Mouse (Mus musculus): ENCODE results near the gene Jak1.

Jak1 gene

GRCm38 (mm10) chr4:101182603-101183011 lies 82.5 kb downstream of the Jak1 start:
- no peak for DNase-seq

- no peak for DNase-seq
These were observed 84.4 kb downstream of the Jak1 start for GRCm38 (mm10) chr4:101180681-101181080.

GRCm38 (mm10) chr4:101179836-101180235 lies 85.2 kb downstream of the Jak1 start:
- no peak for DNase-seq

- DNase-seq, result no peak
These were observed 86.0 kb downstream of the Jak1 start for GRCm38 (mm10) chr4:101179076-101179475.

- DNase-seq, result no peak
These were observed 87.3 kb downstream of the Jak1 start for GRCm38 (mm10) chr4:101177796-101178195.

GRCm38 (mm10) chr4:101176123-101176522 lies 89.0 kb downstream of the Jak1 start:
- no peak for DNase-seq

- DNase-seq, result no peak
These were observed 90.0 kb downstream of the Jak1 start for GRCm38 (mm10) chr4:101174916-101175625.

GRCm38 (mm10) chr4:101172738-101173137 lies 92.3 kb downstream of the Jak1 start:
- DNase-seq, result no peak

GRCm38 (mm10) chr4:101168189-101168778 lies 96.8 kb downstream of the Jak1 start:
- DNase-seq, result no peak

GRCm38 (mm10) chr4:101167777-101168176 lies 97.3 kb downstream of the Jak1 start:
- no peak for DNase-seq

GRCm38 (mm10) chr4:101165776-101166175 lies 99.3 kb downstream of the Jak1 start:
- no peak for DNase-seq

GRCm38 (mm10) chr4:101164673-101165072 lies 100.4 kb downstream of the Jak1 start:
- no peak for DNase-seq

- DNase-seq, result no peak
These were observed 100.9 kb downstream of the Jak1 start for GRCm38 (mm10) chr4:101164189-101164588.

GRCm38 (mm10) chr4:101160821-101161220 lies 104.3 kb downstream of the Jak1 start:
- no peak for DNase-seq

GRCm38 (mm10) chr4:101159191-101159764 lies 105.8 kb downstream of the Jak1 start:
- no peak for DNase-seq

- no peak for DNase-seq
These were observed 106.8 kb downstream of the Jak1 start for GRCm38 (mm10) chr4:101158282-101158681.

GRCm38 (mm10) chr4:101157476-101157875 lies 107.6 kb downstream of the Jak1 start:
- no peak for DNase-seq

GRCm38 (mm10) chr4:101155541-101155940 lies 109.5 kb downstream of the Jak1 start:
- no peak for DNase-seq

GRCm38 (mm10) chr4:101146891-101147655 lies 118.0 kb downstream of the Jak1 start:
- DNase-seq, result no peak

GRCm38 (mm10) chr4:101146047-101146745 lies 118.9 kb downstream of the Jak1 start:
- peak; percentile 78 for DNase-seq

- no peak for DNase-seq
These were observed 120.3 kb downstream of the Jak1 start for GRCm38 (mm10) chr4:101144790-101145189.

GRCm38 (mm10) chr4:101144361-101144760 lies 120.7 kb downstream of the Jak1 start:
- DNase-seq, result no peak

- DNase-seq, result no peak
These were observed 121.2 kb downstream of the Jak1 start for GRCm38 (mm10) chr4:101143901-101144300.
